Mouse (Mus musculus) E14TG2a.4 (cell line): Measurements from ENCODE around the gene Zfp128.

Experiments used
- CTCF ChIP-seq: conservative IDR thresholded peaks from 2 replicates; pipeline ENCODE4 v1.5.1; 2014; ENCODE audit warnings: low read length
- NANOG ChIP-seq: IDR thresholded peaks from 2 replicates; pipeline ENCODE4 v1.6.1; 2014; ENCODE audit warnings: borderline replicate concordance, low read length, mixed read lengths
- POU5F1 ChIP-seq: IDR thresholded peaks from 2 replicates; pipeline ENCODE4 v1.6.1; 2014; ENCODE audit warnings: low read length, borderline replicate concordance

- TF ChIP-seq CTCF (no peak), NANOG (no peak), POU5F1 (no peak)
Observed at GRCm38 (mm10) chr7:12880036-12880435, 941 bp upstream of the Zfp128 start.
